Mouse (Mus musculus): Measurements from ENCODE around the gene Top3a.

Top3a gene

GRCm38 (mm10) chr11:60774841-60775240 lies 2.3 kb downstream of the Top3a start:
- no peak for DNase-seq (ENCODE audit: low spot score)

- no peak for DNase-seq (ENCODE audit: low spot score)
Observed at GRCm38 (mm10) chr11:60774158-60774689, 2.9 kb downstream of the Top3a start.

GRCm38 (mm10) chr11:60772161-60772560 lies 5.0 kb downstream of the Top3a start:
- DNase-seq (ENCODE audit: low spot score) = no peak

- no peak for DNase-seq (ENCODE audit: low spot score)
Observed at GRCm38 (mm10) chr11:60770776-60771175, 6.4 kb downstream of the Top3a start.

- DNase-seq (ENCODE audit: low spot score) = no peak
Observed at GRCm38 (mm10) chr11:60769322-60769721, 7.8 kb downstream of the Top3a start.

- DNase-seq (ENCODE audit: low spot score) = peak; percentile 52
Observed at GRCm38 (mm10) chr11:60766969-60767368, 10.2 kb downstream of the Top3a start.

DNA sequence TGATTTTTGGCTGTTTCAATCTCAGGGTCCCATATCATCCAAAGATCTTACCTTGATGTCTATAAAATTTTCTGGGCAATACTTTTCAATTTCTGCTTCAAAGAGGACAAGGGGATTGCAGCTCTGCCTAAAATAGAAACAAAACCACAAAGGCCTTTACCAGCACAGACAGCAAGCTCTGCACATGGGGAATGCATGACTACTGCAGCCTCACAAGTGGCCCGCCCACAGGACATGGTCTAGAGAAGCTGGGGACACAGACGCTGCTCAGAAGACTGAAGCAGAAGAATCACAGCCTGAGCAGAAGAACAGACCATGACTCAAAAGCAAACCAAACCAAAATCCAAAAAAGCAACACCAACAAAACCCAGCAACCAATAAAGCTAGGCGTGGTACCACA lies 15.5 kb downstream of the Top3a start:
- no peak for DNase-seq (ENCODE audit: low spot score)

GRCm38 (mm10) chr11:60755570-60755969 lies 21.6 kb downstream of the Top3a start:
- DNase-seq (ENCODE audit: low spot score) = no peak

- no peak for DNase-seq (ENCODE audit: low spot score)
Observed at GRCm38 (mm10) chr11:60740321-60740720, 36.8 kb downstream of the Top3a start.

DNA sequence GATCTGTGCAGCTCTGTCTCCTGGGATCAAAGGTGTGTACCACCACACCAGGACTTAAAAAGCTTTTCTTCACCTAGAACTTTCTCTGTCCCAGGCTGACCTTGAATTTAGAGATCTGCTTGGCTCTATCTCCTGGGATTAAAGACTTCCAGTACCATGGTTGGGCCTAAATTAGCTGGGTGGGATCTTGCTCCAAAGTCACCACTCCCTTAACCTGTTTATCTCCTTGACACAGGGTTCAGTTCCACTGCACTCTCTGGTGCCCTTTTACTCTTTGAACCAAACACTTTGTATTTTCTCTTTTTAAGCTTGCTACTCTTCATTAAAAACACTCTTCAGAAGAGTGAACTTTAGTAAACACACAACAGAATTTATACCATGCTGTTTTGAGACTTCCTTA lies 39.7 kb downstream of the Top3a start:
- no peak for DNase-seq (ENCODE audit: low spot score)

- DNase-seq (ENCODE audit: low spot score) = no peak
Observed at GRCm38 (mm10) chr11:60736491-60736890, 40.7 kb downstream of the Top3a start.

GRCm38 (mm10) chr11:60735191-60735590 lies 42.0 kb downstream of the Top3a start:
- no peak for DNase-seq (ENCODE audit: low spot score)

DNA sequence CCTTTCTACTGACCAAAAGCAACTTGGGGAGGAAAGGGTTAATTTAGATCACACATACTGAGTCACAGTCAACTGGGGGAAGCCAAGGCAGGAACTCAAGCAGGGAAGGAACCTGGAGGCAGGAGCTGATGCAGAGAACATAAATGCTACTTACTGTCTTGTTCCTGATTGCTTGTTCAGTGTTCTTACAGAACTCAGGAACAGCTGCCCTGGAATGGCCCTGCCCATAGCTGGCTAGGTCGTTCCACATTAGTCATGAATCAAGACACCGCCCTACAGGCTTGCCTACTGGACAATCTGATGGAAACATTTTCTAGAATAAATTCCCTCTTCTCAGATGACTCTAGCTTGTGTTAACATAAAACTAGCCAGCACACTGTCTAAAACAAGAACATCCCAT lies 43.0 kb downstream of the Top3a start:
- DNase-seq (ENCODE audit: low spot score) = no peak

- DNase-seq (ENCODE audit: low spot score) = no peak
Observed at GRCm38 (mm10) chr11:60731251-60731650, 45.9 kb downstream of the Top3a start.

GRCm38 (mm10) chr11:60730169-60730568 lies 47.0 kb downstream of the Top3a start:
- no peak for DNase-seq (ENCODE audit: low spot score)

GRCm38 (mm10) chr11:60729217-60729641 lies 47.9 kb downstream of the Top3a start:
- no peak for DNase-seq (ENCODE audit: low spot score)

GRCm38 (mm10) chr11:60728260-60728761 lies 48.9 kb downstream of the Top3a start, which contains the start of gene Mief2:
Gene Mief2 (plus strand): TSS chr11:60728398.
- DNase-seq (ENCODE audit: low spot score) = peak; percentile 92

DNA sequence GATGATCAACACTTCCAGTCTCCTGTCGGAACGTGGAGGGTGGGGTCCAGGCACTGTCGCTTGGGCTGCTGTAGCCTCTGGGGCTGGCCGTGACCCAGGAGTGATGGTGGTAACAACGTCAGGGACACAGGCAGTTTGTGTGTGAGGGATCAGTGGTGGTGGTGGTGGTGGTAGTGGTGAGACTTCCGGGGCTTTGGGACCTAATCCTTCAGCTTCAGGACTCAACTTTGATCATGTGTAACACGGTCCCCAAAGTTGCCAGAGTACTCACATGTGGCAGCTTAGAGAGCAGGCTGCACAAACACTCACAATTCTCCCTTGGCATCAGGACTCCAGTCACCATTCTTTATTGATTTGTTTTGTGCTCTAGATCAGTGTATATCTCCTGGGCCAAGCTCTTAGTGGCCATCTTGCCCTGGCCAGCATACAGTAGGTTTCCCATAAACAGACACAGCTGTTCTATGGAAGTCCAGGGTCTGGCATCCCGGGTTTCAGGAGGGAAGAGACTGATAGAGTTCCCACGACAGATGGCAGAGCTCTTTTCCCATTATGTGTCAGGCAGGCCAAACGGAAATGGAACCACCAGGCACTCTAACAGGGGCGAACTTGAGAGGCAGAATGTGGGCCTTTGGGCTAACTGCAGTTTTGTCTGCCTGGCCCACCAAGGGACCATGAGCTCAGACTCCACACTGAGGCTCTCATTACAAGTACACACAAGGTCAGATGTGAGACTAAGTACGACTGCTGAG lies 49.6 kb downstream of the Top3a start:
- no peak for DNase-seq (ENCODE audit: low spot score)

DNA sequence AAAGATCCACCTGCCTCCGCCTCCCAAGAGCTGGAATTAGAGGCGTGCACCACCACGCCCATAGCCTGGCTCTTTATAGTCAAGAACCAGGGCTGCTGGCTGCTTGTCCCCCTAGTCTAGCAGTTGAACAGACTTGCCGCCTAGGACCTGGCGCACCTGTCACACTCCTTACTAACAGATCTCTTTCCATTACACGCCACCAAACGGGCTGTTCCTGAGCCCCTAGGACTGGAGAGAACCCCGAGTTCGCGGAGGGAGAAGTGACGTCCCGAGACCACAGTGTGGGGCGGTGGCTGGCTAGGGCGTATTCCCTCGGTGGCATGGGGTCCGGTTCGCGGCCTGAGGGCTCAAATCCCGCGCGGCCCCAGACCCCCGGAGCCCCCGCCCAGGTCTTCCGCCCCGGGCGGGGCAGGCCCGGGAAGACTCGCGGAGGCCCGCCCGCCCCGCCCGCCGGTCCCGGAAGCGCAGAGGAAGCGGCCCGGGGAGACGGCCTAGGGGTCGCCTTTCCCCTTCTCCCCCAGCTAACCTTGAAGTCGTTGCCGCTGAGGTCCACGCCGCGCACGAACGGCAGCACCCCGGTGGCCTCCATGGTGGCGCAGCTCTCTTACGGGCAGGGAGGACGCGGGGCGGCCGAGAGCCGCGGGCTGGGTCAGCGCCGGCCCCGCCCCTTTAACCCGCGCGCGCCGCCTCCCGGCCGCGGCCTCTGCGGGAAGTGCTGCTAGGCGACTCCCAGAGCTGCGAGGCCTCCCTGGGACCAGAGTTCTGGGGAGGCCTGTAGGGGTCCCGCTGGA lies 50.4 kb downstream of the Top3a start, which contains the start of gene Flii:
Flii (minus strand) TSS at position 663 of the 791 bp plus-strand sequence.
- DNase-seq (ENCODE audit: low spot score) = peak; percentile 77

DNA sequence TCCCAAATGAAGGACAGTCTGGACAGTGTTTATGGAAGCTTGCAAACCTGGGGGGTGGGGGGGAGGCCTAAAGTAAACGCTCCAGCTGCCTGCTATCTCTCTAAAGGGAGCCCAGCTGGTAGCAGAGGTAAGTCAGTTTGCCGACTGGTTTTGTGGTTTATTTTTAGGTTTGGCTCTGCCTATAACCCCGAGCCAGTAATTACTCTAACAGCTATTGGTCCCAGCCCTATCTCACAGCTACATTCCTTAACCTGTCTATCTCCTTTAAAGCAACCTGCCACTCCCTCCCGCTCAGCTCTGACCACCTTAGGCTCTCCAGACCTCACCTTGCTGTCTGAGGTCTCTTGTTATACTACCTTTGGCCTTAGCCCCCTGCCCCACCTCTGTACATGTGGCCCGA lies 57.9 kb downstream of the Top3a start:
- no peak for DNase-seq (ENCODE audit: low spot score)

- DNase-seq (ENCODE audit: low spot score) = no peak
Observed at GRCm38 (mm10) chr11:60715833-60716232, 61.3 kb downstream of the Top3a start.

DNA sequence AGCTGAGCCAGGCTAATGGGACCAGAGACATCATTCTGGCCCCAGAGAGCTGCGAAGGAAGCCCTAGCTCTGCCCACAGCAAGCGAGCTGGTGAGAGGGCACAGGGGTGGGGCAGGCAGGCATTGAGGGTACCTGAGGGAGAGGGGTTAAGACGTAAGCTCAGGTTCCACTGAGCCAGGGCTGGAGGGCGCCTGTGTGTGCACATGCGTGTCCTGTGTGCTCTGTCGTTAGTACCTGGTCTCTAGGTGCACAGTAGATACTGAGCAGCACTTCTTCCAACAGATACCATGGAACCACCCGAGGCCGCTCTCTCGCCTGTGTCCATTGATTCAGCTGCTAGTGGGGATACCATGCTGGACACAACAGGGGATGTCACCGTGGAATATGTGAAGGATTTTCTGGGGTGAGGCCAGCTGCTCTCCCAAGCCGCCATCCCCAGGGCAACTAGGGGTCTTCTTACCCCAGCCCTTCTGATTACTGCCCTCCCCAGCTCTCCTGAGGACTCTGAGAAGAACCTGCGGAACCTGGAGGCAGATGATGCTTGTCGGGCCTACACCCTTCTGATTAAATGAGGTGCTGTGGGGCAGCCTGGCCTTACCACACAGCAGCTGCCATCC lies 64.4 kb downstream of the Top3a start:
- no peak for DNase-seq (ENCODE audit: low spot score)
